Mouse (Mus musculus) left cerebral cortex, postnatal 36 days (tissue): ENCODE results near the gene Srcap. TPM values are rescaled to one million over a fixed set of nuclear protein-coding genes. Genes with fewer than 3 reads are reported as not detected.
A peak's percentile ranks its signal among the peaks of the same experiment; 100 is the strongest.
"Not testable (repeated sequence)": the region's sequence is repeated elsewhere in the genome, so short reads cannot be mapped to it uniquely, and the experiment has no call there.

Experiments used
- DNase-seq, 2 experiments: peaks; one replicate each; pipeline ENCODE4 v3.0.0; 2021 to 2022; ENCODE audit warnings: low spot score in 2 of 2, mixed read lengths in 1 of 2
- intact Hi-C: fragments of 180-260 bp; cut with DNase I; formaldehyde crosslinking; loops from one replicate; pipeline ENCODE4 v1.15.1; 2025
- total RNA-seq, 2 experiments: library from RNA; stranded (reverse); gene quantifications; 2 replicates each; pipeline ENCODE4 v1.2.3; 2021

Srcap gene
- total RNA-seq, 2 experiments from 2014 or later, result 99.0 to 131 TPM

DNA sequence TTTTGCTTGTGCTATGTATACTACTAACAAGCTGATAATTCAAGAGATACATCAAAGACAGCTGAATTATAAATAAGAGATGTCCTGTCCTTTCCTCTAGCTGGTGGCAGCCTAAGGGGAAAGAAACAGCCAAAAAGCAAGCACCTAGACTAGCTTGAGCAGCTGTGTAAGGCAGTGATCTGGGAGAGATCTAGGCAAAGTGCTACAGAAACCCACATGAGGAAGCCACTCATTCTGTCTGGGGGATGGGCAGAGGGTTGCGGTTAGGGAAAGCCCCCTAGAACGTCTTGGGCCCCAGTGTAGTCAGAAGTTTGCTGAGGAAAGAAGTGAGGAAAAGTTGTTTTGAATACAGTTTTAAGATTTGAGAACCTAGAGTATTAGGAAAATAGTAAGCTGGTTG lies 31.5 kb upstream of the Srcap start:
- no peak for DNase-seq
- intact Hi-C loops, result no loop called here

GRCm38 (mm10) chr7:127485416-127485815 lies 26.4 kb upstream of the Srcap start:
- DNase-seq, result no peak
- intact Hi-C loops, result no loop called here

DNA sequence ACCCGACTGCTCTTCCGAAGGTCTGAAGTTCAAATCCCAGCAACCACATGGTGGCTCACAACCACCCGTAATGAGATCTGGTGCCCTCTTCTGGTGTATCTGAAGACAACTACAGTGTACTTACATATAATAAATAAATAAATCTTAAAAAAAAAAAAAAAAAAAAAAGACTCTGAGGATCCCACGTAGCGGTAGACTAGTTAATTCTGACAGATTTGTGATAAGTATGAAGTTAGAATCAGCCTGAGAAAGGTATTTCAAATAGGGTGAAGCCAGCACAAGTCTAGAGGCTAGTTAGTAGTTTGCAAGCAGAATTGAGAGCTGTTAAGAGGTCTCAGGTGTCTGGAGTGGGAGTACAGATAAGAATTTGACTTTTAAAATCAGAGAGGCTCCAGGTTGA lies 23.4 kb upstream of the Srcap start:
- intact Hi-C loops, DNase-seq: not testable (repeated sequence)

GRCm38 (mm10) chr7:127489982-127490381 lies 21.8 kb upstream of the Srcap start:
- intact Hi-C loops, result no loop called here

GRCm38 (mm10) chr7:127491846-127492245 lies 19.9 kb upstream of the Srcap start:
- intact Hi-C loops, result no loop called here
- no peak for DNase-seq

More at GRCm38 (mm10) chr7:127489982-127490381, 21.8 kb upstream of the Srcap start:
- no peak for DNase-seq

DNA sequence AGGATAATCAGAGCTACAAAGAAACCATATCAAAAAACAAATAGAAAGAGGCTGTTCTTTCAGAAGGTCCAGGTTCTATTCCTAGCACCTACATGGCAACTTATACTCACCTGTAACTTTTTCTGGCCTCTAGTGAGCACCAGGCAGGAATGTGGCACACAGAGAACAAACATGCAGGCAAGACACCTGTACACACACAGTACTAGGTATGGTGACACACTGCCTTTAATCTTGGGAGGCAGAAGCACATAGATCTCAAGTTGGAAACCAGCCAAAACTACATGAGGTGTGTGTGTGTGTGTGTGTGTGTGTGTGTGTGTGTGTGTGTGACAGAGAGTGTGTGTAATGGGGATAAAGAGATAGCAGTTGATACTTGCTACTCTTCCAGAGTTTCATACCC lies 17.1 kb upstream of the Srcap start:
- no peak for DNase-seq
- intact Hi-C loops, result no loop called here

- DNase-seq, result no peak
- intact Hi-C loops, result no loop called here
Measured at GRCm38 (mm10) chr7:127497382-127497781, 14.4 kb upstream of the Srcap start.

- intact Hi-C loops, result no loop called here
- no peak for DNase-seq
Measured at GRCm38 (mm10) chr7:127498407-127498806, 13.4 kb upstream of the Srcap start.

- DNase-seq, result no peak
- intact Hi-C loops, result no loop called here
Measured at GRCm38 (mm10) chr7:127508291-127508690, 3.5 kb upstream of the Srcap start.

- intact Hi-C loops, result loop anchor here (5.0 kb wide), 1 partner anchor 33 kb away; the partner anchor contains the start of gene Fbrs
- DNase-seq, result not testable (repeated sequence)
Measured at GRCm38 (mm10) chr7:127509830-127510229, 2.0 kb upstream of the Srcap start.

GRCm38 (mm10) chr7:127511241-127511640 lies 542 bp upstream of the Srcap start:
- DNase-seq, result no peak
- intact Hi-C loops, result loop anchor here (5.0 kb wide), 1 partner anchor 34 kb away; the partner anchor contains the start of gene Fbrs

DNA sequence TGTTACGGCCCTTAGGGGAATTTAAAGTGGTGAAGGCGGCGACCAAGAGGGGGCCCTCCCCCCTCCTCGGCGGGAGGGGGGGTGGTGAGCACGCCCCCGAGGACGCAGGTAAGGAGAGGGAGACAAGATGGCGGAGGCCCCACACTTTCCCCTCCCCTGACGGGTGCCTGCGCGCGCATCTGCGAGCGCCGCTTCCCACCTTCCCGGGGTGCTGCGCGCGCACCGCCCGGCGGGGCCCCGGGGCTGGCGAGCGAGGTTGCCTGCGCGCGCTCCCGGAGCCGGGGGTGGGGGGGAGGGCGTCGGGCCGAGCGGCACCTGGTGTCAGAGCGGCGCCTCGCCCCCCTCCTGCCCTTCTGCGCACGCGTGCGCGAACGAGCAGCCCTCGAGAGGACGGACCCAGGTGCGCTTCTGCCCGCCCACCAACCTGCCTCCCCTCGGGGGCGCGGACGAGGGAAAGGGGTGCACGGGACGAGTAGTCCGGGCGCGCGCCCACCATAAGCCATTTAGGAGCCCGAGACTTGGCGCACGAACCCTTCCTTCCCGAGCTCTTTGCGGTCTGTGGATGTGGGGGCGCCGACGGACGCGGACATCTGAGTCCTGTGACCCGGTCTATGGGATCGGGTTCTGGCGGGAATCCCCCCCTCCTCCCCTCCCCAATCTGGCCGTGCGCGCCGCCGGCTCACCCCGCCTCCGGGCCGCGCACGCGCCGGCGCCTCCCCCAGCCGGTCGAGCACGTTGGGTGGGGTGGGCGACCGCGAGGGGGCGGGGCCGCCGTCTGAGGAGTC lies 640 bp downstream of the Srcap start:
- DNase-seq, result peak; percentile 86 to 89
- intact Hi-C loops, result loop anchor here (5.0 kb wide), 1 partner anchor 35 kb away; the partner anchor contains the start of gene Fbrs

DNA sequence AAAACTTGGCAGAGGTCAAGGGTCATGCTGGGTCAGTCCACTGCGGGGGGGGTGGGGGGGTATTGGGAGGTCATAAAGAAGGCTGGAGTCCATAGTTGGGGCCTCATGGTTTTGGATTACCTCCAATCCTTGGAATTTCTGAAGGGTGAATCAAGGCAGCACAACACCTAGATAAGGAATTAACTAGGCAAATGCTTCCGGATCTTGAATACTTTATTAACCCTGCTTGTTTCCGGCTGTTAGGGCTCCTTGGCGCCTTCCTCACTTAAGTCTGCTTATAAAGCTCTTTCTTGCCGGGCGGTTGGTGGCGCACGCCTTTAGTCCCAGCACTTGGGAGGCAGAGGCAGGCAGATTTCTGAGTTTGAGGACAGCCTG lies 1.2 kb downstream of the Srcap start:
- intact Hi-C loops, result loop anchor here (5.0 kb wide), 1 partner anchor 36 kb away; the partner anchor contains the start of gene Fbrs
- DNase-seq, result peak in 1 of 2 experiments; percentile 15

DNA sequence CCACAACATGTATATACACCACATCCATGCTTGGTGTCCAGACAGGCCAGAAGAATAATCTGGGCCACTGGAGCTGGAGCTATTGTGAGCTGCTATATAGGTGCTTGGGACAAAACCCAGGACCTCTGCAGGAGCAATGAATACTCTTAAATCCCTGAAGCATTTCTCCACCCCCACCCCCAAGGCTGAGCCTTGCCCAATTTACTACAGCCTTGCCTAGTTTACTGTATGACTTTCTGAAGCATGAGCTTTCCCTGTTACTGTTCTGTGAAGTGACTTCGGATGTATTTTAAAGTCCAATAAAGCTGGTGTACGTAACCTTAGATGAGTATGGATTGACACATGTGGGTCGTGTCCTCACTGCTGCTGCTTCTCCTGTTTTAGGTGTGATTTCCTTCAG lies 2.0 kb downstream of the Srcap start:
- intact Hi-C loops, result loop anchor here (5.0 kb wide), 1 partner anchor 36 kb away; the partner anchor contains the start of gene Fbrs
- no peak for DNase-seq

DNA sequence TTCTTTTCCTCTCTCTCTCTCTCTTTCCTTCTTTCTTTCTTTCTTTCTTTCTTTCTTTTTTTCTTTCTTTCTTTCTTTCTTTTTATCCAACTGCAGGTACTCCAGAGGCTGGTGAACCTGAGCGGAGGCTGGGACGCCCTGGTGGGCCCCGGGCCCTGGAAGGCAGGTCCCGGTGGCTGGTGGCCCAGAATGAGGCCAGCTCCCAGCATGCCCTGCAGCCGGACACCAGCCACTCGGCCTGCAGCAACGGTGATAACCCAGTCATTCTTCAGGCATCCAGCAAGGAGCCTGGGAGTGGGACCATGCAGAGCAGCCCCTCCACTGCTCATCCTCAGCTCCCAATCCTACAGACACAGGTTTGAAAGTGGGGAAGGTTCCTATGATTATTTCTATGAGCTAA lies 4.1 kb downstream of the Srcap start:
- intact Hi-C loops, result no loop called here

DNA sequence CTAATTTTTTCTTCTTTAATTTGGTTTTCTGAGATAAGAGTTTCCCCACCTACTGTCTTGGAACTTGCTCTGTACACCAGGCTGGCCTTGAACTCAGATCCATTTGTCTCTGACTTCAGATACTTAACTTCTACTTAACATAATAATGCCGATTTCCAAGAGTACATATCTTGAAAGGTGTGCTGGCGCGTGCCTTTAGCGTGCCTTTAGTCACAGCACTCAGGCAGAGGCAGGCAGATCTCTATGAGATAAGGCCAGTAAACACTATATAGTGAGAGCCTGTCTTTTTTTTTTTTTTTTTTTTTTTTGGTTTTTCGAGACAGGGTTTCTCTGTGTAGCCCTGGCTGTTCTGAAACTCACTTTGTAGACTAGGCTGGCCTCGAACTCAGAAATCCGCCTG lies 4.6 kb downstream of the Srcap start:
- DNase-seq, result no peak
- intact Hi-C loops, result no loop called here

More for the DNA sequence above, 4.1 kb downstream of the Srcap start:
- no peak for DNase-seq

GRCm38 (mm10) chr7:127519284-127519683 lies 7.5 kb downstream of the Srcap start, which contains the start of gene Gm42715:
TSS of gene Gm42715 (plus strand) at chr7:127519584.
- intact Hi-C loops, result no loop called here
- no peak for DNase-seq

GRCm38 (mm10) chr7:127541671-127542070 lies 29.9 kb downstream of the Srcap start:
- DNase-seq, result no peak
- intact Hi-C loops, result no loop called here

DNA sequence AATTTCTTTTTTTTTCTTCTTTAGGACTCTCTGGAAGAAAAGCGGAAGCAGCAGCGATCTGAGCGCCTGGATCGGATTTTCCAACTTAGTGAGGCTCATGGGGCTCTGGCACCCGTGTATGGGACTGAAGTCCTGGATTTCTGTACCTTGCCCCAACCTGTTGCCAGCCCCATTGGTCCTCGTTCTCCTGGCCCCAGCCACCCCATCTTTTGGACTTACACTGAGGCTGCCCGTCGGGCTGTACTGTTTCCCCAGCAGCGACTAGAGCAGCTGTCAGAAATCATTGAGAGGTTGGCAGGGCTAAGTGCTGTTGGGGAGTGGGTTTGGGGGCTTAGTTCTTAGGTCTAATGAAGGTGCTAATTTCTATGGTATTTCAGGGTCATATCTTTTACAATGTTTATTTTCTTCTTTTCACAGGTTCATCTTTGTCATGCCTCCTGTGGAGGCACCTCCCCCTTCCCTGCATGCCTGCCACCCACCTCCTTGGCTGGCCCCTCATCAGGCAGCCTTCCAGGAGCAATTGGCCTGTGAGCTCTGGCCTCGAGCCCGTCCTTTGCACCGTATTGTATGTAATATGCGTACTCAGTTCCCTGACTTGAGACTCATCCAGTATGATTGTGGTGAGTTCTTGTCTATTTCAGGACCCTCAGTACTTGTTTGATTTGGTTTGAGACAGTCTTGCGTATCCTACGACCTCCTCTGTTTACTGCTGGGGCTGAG lies 37.5 kb downstream of the Srcap start:
- intact Hi-C loops, result no loop called here
- DNase-seq, result no peak

- intact Hi-C loops, result no loop called here
- no peak for DNase-seq
Measured at GRCm38 (mm10) chr7:127551558-127551957, 39.8 kb downstream of the Srcap start.

DNA sequence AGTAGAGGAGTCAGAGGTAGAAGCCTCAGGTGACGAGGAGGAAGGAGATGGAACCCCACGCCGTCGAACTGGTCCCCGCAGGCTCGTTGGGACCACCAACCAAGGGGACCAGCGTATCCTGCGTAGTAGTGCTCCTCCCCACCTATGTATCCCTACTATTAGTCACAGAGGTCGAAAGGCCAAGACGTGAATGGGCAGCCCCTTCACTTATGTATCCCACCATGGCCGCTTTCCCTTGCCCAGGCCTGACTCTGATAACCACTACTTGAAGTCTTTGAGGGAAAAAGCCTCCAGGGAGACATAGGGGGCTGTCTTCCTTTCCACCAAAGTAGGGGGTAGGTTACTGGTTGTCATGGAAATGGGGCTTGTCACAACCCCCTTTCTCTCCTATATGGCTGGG lies 48.8 kb downstream of the Srcap start:
- no peak for DNase-seq
- intact Hi-C loops, result no loop called here
